Mouse (Mus musculus) hindbrain, embryonic 13.5 days (tissue): ENCODE results near the gene Egfl6. TPM values are rescaled to one million over a fixed set of nuclear protein-coding genes. Genes with fewer than 3 reads are reported as not detected.

Experiments
- ATAC-seq: fragments of 200-750 bp; cut with Nextera tagmentation; 2 replicates; pipeline ENCODE4 v1.8.0; 2017; ENCODE audit warnings: moderate TSS enrichment; ENCODE audit not compliant: low FRiP score
- H3K27ac ChIP-seq: fragments of 300-500 bp; sonication (generic); 2 replicates; pipeline ENCODE4 v1.5.1; 2015; ENCODE audit warnings: inconsistent platforms, mild to moderate bottlenecking, moderate library complexity
- H3K27me3 ChIP-seq: fragments of 300-500 bp; sonication (generic); 2 replicates; pipeline ENCODE4 v1.6.1; 2015; ENCODE audit warnings: mild to moderate bottlenecking, inconsistent platforms
- H3K36me3 ChIP-seq: fragments of 300-500 bp; sonication (generic); 2 replicates; pipeline ENCODE4 v1.6.1; 2015; ENCODE audit warnings: mild to moderate bottlenecking, inconsistent platforms
- H3K4me1 ChIP-seq: fragments of 300-500 bp; sonication (generic); replicated peaks from 2 replicates; pipeline ENCODE4 v1.6.1; 2015; ENCODE audit warnings: inconsistent platforms
- H3K4me2 ChIP-seq: fragments of 300-500 bp; sonication (generic); 2 replicates; pipeline ENCODE4 v1.6.1; 2015; ENCODE audit warnings: inconsistent platforms, mild to moderate bottlenecking, moderate library complexity
- H3K4me3 ChIP-seq: fragments of 300-500 bp; sonication (generic); 2 replicates; pipeline ENCODE4 v1.5.1; 2015; ENCODE audit warnings: mild to moderate bottlenecking, inconsistent platforms
- H3K9ac ChIP-seq: fragments of 300-500 bp; sonication (generic); 2 replicates; pipeline ENCODE4 v1.6.1; 2015; ENCODE audit warnings: mild to moderate bottlenecking, inconsistent platforms
- H3K9me3 ChIP-seq: fragments of 300-500 bp; sonication (generic); 2 replicates; pipeline ENCODE4 v1.6.1; 2016; ENCODE audit warnings: inconsistent platforms
- WGBS: fragments of 180-500 bp; shearing (Covaris S2); methylation state at CpG from one replicate; pipeline ENCODE4 v1.1.7; 2015; 5-methylcytosine and 5-hydroxymethylcytosine counted together
- polyA plus RNA-seq: library from polyadenylated mRNA; unstranded; fragments of >200 nt; fragmentation: Nextera tagmentation; extraction: Ambion mirVana; gene quantifications from 2 replicates; pipeline ENCODE4 v1.2.1, GENCODE M21; 2015

The Egfl6 gene
- polyA plus RNA-seq = 3.8 and 4.1 TPM in 2 replicates

- H3K27me3 ChIP-seq = peaks cover 46% of the 10 kb centered on the region
- H3K4me2 ChIP-seq = peak within 1 kb of the TSS; percentile 73
- ATAC-seq = peak; percentile 59
- H3K4me1 ChIP-seq = peaks cover 6% of the 10 kb centered on the region; the same call in 1 of the 2 replicates
- H3K36me3 ChIP-seq = no peaks in the 10 kb centered on the region
- no peaks in the 10 kb centered on the region for H3K9me3 ChIP-seq
- WGBS = 16% methylated on average over 39 of the region's 39 CpGs
- peak within 1 kb of the TSS; percentile 44 for H3K4me3 ChIP-seq
- H3K9ac ChIP-seq = peak within 1 kb of the TSS; percentile 66
- H3K27ac ChIP-seq = no peak within 1 kb of the TSS
Measured at GRCm38 (mm10) chrX:166584947-166585824, at the start of gene Egfl6. Egfl6 (minus strand) TSS chrX:166585720.

DNA sequence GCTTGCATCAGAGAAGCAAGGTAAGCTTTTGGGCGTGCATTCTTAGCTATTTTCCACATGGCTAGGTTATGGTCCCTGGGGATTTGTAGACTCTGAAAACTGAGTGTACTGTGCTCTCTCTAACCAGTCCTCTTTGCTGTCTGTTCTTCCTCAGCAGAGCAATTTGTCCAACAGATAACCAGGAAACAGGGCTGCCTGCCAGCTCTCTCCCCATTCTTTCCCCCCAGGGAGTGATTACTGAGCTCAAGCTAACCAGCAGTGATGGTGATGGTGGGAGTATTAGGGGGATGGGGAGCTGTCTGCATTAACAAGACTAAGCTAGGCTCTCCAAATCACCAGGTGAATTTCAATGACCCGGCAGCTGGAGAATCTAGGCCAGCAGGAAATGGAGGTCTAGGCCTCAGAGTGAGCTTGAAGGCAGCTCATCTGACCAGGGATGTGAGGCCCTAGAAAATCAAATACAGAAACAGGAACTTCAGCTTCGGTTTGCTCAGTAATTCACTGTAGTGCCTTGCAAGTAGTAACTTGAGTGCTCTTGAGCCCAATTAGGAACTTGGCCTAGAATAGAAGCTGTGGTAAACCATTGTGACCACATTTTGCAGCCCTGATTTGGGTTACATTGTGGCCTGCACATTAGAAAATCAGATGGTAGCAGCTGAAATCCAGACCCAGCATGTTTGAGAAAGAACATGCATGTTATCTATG, 41.5 kb upstream of the Egfl6 start:
- H3K9me3 ChIP-seq = no peaks in the 10 kb centered on the region
- WGBS = 73% methylated on average over 3 of the region's 3 CpGs
- ATAC-seq = no peak
- H3K9ac ChIP-seq = no peak overlapping the region
- H3K36me3 ChIP-seq = no peaks in the 10 kb centered on the region
- no peak overlapping the region for H3K4me2 ChIP-seq
- H3K4me3 ChIP-seq = no peak overlapping the region
- no peaks in the 10 kb centered on the region for H3K4me1 ChIP-seq
- H3K27me3 ChIP-seq = peaks cover 19% of the 10 kb centered on the region; the same call in 1 of the 2 replicates
- H3K27ac ChIP-seq = no peak overlapping the region

GRCm38 (mm10) chrX:166626174-166626573, 40.7 kb upstream of the Egfl6 start:
- Histone ChIP-seq H3K27me3 (peaks cover 26% of the 10 kb centered on the region; the same call in 1 of the 2 replicates), H3K27ac (no peak overlapping the region), H3K9ac (no peak overlapping the region), H3K9me3 (no peaks in the 10 kb centered on the region), H3K4me1 (no peaks in the 10 kb centered on the region), H3K36me3 (no peaks in the 10 kb centered on the region), H3K4me2 (no peak overlapping the region), H3K4me3 (no peak overlapping the region)
- WGBS = 81% methylated on average over 4 of the region's 4 CpGs
- no peak for ATAC-seq

- Histone ChIP-seq H3K4me2 (no peak overlapping the region), H3K9ac (no peak overlapping the region), H3K36me3 (no peaks in the 10 kb centered on the region), H3K4me3 (no peak overlapping the region), H3K27ac (no peak overlapping the region; the same call in 1 of the 2 replicates), H3K9me3 (no peaks in the 10 kb centered on the region), H3K4me1 (no peaks in the 10 kb centered on the region), H3K27me3 (peaks cover 31% of the 10 kb centered on the region)
- ATAC-seq = no peak
- 70% methylated on average over 3 of the region's 3 CpGs for WGBS
Measured at GRCm38 (mm10) chrX:166623176-166623575, 37.7 kb upstream of the Egfl6 start.

GRCm38 (mm10) chrX:166621560-166622301, 36.2 kb upstream of the Egfl6 start:
- Histone ChIP-seq H3K9ac (no peak overlapping the region), H3K9me3 (no peaks in the 10 kb centered on the region), H3K27ac (0 out of 2 replicates have a peak overlapping the region, but pooled peaks have one; percentile 35), H3K4me2 (no peak overlapping the region), H3K27me3 (peaks cover 34% of the 10 kb centered on the region), H3K4me3 (no peak overlapping the region), H3K36me3 (no peaks in the 10 kb centered on the region), H3K4me1 (no peaks in the 10 kb centered on the region)
- WGBS = 55% methylated on average over 9 of the region's 9 CpGs
- ATAC-seq = no peak

DNA sequence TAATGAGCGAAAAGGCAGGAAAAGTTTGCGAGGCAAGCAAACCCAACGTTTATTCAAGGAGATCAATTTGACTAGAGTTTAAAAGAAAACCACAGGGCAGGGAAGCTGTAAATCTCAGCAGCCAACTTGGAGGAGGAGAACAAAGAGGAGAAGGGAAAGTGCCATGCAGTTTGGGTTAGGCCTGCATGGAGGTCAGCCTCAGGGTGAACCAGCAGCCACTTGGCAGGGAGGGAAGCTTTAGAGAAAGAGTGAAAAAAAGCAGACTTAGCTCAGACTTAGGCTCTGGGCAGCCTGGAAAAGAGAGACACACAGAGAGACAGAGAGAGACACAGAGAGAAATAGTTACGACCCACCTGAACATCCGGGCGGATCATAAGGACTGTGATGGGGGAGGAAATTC, 35.4 kb upstream of the Egfl6 start:
- Histone ChIP-seq H3K27ac (no peak overlapping the region), H3K4me1 (no peaks in the 10 kb centered on the region), H3K9ac (no peak overlapping the region), H3K4me3 (no peak overlapping the region), H3K36me3 (no peaks in the 10 kb centered on the region), H3K4me2 (no peak overlapping the region), H3K27me3 (peaks cover 30% of the 10 kb centered on the region), H3K9me3 (no peaks in the 10 kb centered on the region)
- 72% methylated on average over 6 of the region's 6 CpGs for WGBS
- ATAC-seq = no peak

DNA sequence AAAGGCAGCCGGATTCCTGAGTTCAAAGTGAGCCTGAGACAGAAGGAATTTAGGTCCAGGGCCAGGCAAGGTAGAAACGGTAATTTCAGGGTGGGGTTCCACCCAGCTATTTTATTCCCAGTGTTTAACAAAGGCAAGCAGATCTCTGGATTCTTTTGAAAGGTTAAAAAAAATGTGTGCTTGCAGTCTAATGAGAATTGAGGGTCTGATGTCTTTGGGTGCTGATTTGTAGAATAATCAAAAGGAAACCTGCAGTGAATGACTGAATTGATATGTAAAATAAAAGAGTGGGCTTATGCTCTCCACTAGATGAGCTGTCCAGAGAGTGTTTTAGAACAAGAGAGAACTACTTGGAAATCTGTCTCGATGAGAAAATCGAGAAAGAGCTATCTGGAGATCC, 33.6 kb upstream of the Egfl6 start:
- ATAC-seq = no peak
- Histone ChIP-seq H3K4me2 (no peak overlapping the region), H3K4me3 (no peak overlapping the region), H3K9ac (no peak overlapping the region), H3K27ac (no peak overlapping the region), H3K36me3 (no peaks in the 10 kb centered on the region), H3K9me3 (no peaks in the 10 kb centered on the region), H3K27me3 (peaks cover 31% of the 10 kb centered on the region), H3K4me1 (no peaks in the 10 kb centered on the region)
- WGBS = 70% methylated on average over 4 of the region's 4 CpGs

GRCm38 (mm10) chrX:166615191-166615590, 29.7 kb upstream of the Egfl6 start:
- H3K4me1 ChIP-seq = no peaks in the 10 kb centered on the region
- 62% methylated on average over 7 of the region's 7 CpGs for whole genome bisulfite sequencing
- H3K4me2 ChIP-seq = no peak overlapping the region
- ATAC-seq = no peak
- H3K27me3 ChIP-seq = peaks cover 24% of the 10 kb centered on the region; the same call in 1 of the 2 replicates
- no peak overlapping the region for H3K9ac ChIP-seq
- H3K27ac ChIP-seq = no peak overlapping the region
- H3K4me3 ChIP-seq = no peak overlapping the region
- H3K9me3 ChIP-seq = no peaks in the 10 kb centered on the region
- H3K36me3 ChIP-seq = no peaks in the 10 kb centered on the region

DNA sequence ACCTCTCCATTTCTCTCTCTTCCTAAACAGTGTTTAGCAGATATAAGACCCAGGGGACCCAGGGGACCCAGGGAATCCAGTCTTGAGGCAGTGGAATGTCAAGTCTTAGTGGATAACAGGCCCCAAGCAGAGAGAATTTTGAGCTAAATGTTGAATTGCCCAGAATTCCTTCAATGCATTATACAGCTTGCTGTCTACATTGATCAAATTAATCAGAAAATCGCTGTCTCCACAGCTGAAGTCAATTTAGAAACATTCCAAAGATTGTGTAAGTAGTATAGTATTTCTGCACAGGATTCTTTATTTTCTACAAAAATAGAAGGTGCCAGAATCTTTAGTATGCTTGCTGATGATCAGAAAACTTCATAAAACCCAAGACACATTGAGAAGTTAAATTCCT, 9.4 kb downstream of the Egfl6 start:
- no peaks in the 10 kb centered on the region for H3K36me3 ChIP-seq

DNA sequence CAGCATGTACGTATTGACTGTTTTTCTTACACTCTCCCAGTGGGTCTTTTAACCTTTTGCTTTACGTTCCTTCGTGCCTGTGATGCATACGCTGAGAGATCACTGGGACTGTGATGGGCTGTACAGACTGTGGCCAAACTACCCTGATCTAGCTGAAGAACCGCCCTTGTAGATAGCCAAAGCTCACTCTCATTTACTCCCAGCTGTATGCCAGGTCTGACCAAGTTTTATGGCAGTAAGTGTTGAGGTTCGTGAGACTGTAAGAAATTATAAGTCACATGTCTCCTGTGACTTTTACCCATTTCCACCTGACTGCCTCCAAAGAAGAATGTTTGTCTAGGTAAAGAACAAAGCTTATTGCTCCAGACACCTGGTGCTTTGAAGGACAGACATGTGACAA, 19.5 kb downstream of the Egfl6 start:
- H3K9me3 ChIP-seq = no peaks in the 10 kb centered on the region
- H3K27me3 ChIP-seq = no peaks in the 10 kb centered on the region
- no peak for ATAC-seq
- H3K27ac ChIP-seq = no peak overlapping the region
- no peaks in the 10 kb centered on the region for H3K36me3 ChIP-seq
- 81% methylated on average over 6 of the region's 6 CpGs for WGBS
- H3K4me3 ChIP-seq = no peak overlapping the region
- H3K4me2 ChIP-seq = no peak overlapping the region
- no peaks in the 10 kb centered on the region for H3K4me1 ChIP-seq
- no peak overlapping the region for H3K9ac ChIP-seq

More for the DNA sequence above, 9.4 kb downstream of the Egfl6 start:
- H3K9ac ChIP-seq = no peak overlapping the region
- 69% methylated on average over 1 of the region's 1 CpGs for WGBS
- peaks cover 11% of the 10 kb centered on the region; the same call in 1 of the 2 replicates for H3K27me3 ChIP-seq
- H3K9me3 ChIP-seq = no peaks in the 10 kb centered on the region
- ATAC-seq = no peak
- no peaks in the 10 kb centered on the region for H3K4me1 ChIP-seq
- no peak overlapping the region for H3K4me2 ChIP-seq
- no peak overlapping the region for H3K27ac ChIP-seq
- no peak overlapping the region for H3K4me3 ChIP-seq

DNA sequence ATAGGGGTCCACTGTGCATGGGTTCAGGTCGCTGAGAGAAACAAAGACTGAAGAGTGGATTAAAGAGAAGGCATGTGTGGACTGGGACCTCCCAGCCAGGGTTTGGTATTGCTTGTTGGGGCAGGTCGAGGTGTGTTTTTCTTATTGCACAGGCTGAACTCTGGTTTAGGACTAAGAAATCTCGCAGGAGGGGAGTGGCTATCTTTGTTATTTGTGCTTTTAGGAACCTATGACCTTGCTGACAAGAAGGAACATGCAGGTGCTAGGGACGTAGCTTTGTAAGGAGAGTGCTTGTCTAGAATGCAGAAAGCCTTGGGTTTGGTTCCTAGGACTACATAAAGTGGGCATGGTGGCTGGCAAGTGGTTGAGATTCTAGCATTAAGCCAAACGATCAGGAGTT, 20.1 kb downstream of the Egfl6 start:
- no peaks in the 10 kb centered on the region for H3K27me3 ChIP-seq
- no peak overlapping the region for H3K4me2 ChIP-seq
- no peak for ATAC-seq
- no peaks in the 10 kb centered on the region for H3K4me1 ChIP-seq
- WGBS = 78% methylated on average over 5 of the region's 5 CpGs
- no peaks in the 10 kb centered on the region for H3K36me3 ChIP-seq
- no peak overlapping the region for H3K27ac ChIP-seq
- H3K9me3 ChIP-seq = no peaks in the 10 kb centered on the region
- no peak overlapping the region for H3K4me3 ChIP-seq
- no peak overlapping the region for H3K9ac ChIP-seq

GRCm38 (mm10) chrX:166564900-166565299, 20.6 kb downstream of the Egfl6 start:
- no peak overlapping the region for H3K27ac ChIP-seq
- H3K9ac ChIP-seq = no peak overlapping the region
- 74% methylated on average over 5 of the region's 5 CpGs for WGBS
- H3K36me3 ChIP-seq = no peaks in the 10 kb centered on the region
- H3K4me2 ChIP-seq = no peak overlapping the region
- ATAC-seq = no peak
- H3K27me3 ChIP-seq = no peaks in the 10 kb centered on the region
- H3K9me3 ChIP-seq = no peaks in the 10 kb centered on the region
- no peaks in the 10 kb centered on the region for H3K4me1 ChIP-seq
- no peak overlapping the region for H3K4me3 ChIP-seq
